Mouse (Mus musculus): ENCODE data around the gene Slc35f5.

Slc35f5 gene

GRCm38 (mm10) chr1:125574219-125574618 lies 13.8 kb downstream of the Slc35f5 start:
- WGBS, result 80% methylated on average over 2 of the region's 2 CpGs

GRCm38 (mm10) chr1:125575458-125576114 lies 15.2 kb downstream of the Slc35f5 start:
- 61% methylated on average over 10 of the region's 10 CpGs for WGBS

GRCm38 (mm10) chr1:125578091-125578490 lies 17.7 kb downstream of the Slc35f5 start:
- WGBS, result 67% methylated on average over 1 of the region's 1 CpGs

GRCm38 (mm10) chr1:125581134-125581533 lies 20.7 kb downstream of the Slc35f5 start:
- WGBS, result 93% methylated on average over 3 of the region's 3 CpGs

- WGBS, result 69% methylated on average over 4 of the region's 4 CpGs
These were observed 43.2 kb downstream of the Slc35f5 start for GRCm38 (mm10) chr1:125603620-125604019.

GRCm38 (mm10) chr1:125607087-125607803 lies 46.9 kb downstream of the Slc35f5 start:
- WGBS, result 20% methylated on average over 10 of the region's 10 CpGs

- WGBS, result 77% methylated on average over 4 of the region's 4 CpGs
These were observed 64.1 kb downstream of the Slc35f5 start for GRCm38 (mm10) chr1:125624376-125625076.

GRCm38 (mm10) chr1:125639501-125640253 lies 79.3 kb downstream of the Slc35f5 start:
- WGBS, result 57% methylated on average over 8 of the region's 8 CpGs

GRCm38 (mm10) chr1:125643643-125644042 lies 83.2 kb downstream of the Slc35f5 start:
- 46% methylated on average over 1 of the region's 1 CpGs for WGBS
